Mouse (Mus musculus) neural tube, embryonic 14.5 days (tissue): ENCODE measurements around the gene Ddah1. TPM values are rescaled to one million over a fixed set of nuclear protein-coding genes. Genes with fewer than 3 reads are reported as not detected.

Experiments used
- ATAC-seq: fragments of 200-750 bp; cut with Nextera tagmentation; 2 replicates; pipeline ENCODE4 v1.8.0; 2017; ENCODE audit warnings: low read depth, mild to moderate bottlenecking, moderate TSS enrichment, moderate library complexity
- H3K27ac ChIP-seq: fragments of 300-500 bp; sonication (generic); 2 replicates; pipeline ENCODE4 v1.5.1; 2014; ENCODE audit warnings: low read depth, mild to moderate bottlenecking, control low read depth, low read length, moderate library complexity, mixed read lengths
- H3K27me3 ChIP-seq: fragments of 300-500 bp; sonication (generic); 2 replicates; pipeline ENCODE4 v1.6.1; 2014; ENCODE audit warnings: low read length; ENCODE audit not compliant: control insufficient read depth, insufficient read depth
- H3K36me3 ChIP-seq: fragments of 300-500 bp; sonication (generic); 2 replicates; pipeline ENCODE4 v1.6.1; 2014; ENCODE audit warnings: low read length, mixed read lengths; ENCODE audit not compliant: control insufficient read depth, insufficient read depth
- H3K4me1 ChIP-seq: fragments of 300-500 bp; sonication (generic); 2 replicates; pipeline ENCODE4 v1.6.1; 2014; ENCODE audit warnings: low read length; ENCODE audit not compliant: control insufficient read depth, insufficient read depth
- H3K4me2 ChIP-seq: fragments of 300-500 bp; sonication (generic); 2 replicates; pipeline ENCODE4 v1.6.1; 2014; ENCODE audit warnings: mild to moderate bottlenecking, low read depth, low read length, control low read depth
- H3K4me3 ChIP-seq: fragments of 300-500 bp; sonication (generic); 2 replicates; pipeline ENCODE4 v1.5.1; 2014; ENCODE audit warnings: low read depth, low read length, control low read depth, mixed read lengths
- H3K9ac ChIP-seq: fragments of 300-500 bp; sonication (generic); replicated peaks from 2 replicates; pipeline ENCODE4 v1.6.1; 2014; ENCODE audit warnings: low read depth, mild to moderate bottlenecking, control low read depth, low read length, mixed read lengths
- H3K9me3 ChIP-seq: fragments of 300-500 bp; sonication (generic); 2 replicates; pipeline ENCODE4 v1.6.1; 2016; ENCODE audit warnings: low read length; ENCODE audit not compliant: control insufficient read depth
- WGBS: fragments of 180-500 bp; shearing (Covaris S2); extraction: QIAGEN DNeasy Blood & Tissue Kit; methylation state at CpG from one replicate; pipeline ENCODE4 v1.1.7; 2014; 5-methylcytosine and 5-hydroxymethylcytosine counted together
- polyA plus RNA-seq: library from polyadenylated mRNA; unstranded; fragments of >200 nt; fragmentation: Nextera tagmentation; extraction: Ambion mirVana; gene quantifications from 2 replicates; pipeline ENCODE4 v1.2.1, GENCODE M21; 2014

Ddah1 gene
- polyA plus RNA-seq, 1 experiment from 2014 or later: 98.8 TPM

DNA sequence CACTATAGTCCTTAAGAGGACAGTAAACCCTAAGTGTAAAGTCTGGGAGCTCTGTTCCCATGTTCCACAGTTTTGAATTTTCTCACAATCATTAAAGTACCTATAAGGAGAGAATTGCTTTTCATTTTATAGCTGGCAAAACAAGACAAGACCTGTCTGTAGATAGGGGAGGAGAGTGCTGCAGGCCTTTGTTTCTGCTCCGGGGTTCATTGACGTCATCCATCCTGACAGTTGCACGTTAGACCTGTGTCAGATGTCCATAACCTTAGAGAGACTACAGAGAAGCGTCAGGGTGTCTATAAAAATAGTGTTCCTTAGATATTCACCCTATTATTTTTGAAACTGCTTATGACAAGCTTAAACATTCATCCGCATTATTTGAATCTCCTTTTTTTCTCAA is 167.0 kb downstream of the Ddah1 start:
- WGBS: 67% methylated on average over 5 of the region's 5 CpGs
- H3K4me2 ChIP-seq: peak overlapping the region; percentile 73
- no peak overlapping the region for H3K9ac ChIP-seq
- no peak for ATAC-seq
- no peak overlapping the region for H3K27ac ChIP-seq
- H3K4me3 ChIP-seq: peak overlapping the region; percentile 67; the same call in 1 of the 2 replicates
- H3K4me1 ChIP-seq: peaks cover 11% of the 10 kb centered on the region; the same call in 1 of the 2 replicates
- H3K27me3 ChIP-seq: no peaks in the 10 kb centered on the region
- no peaks in the 10 kb centered on the region for H3K36me3 ChIP-seq
- no peaks in the 10 kb centered on the region for H3K9me3 ChIP-seq

GRCm38 (mm10) chr3:145929525-145930400 is 171.3 kb downstream of the Ddah1 start:
- ATAC-seq: no peak
- Histone ChIP-seq H3K27me3 (no peaks in the 10 kb centered on the region), H3K4me2 (no peak overlapping the region), H3K9ac (no peak overlapping the region), H3K27ac (no peak overlapping the region), H3K4me3 (no peak overlapping the region), H3K9me3 (no peaks in the 10 kb centered on the region), H3K4me1 (peaks cover 11% of the 10 kb centered on the region; the same call in 1 of the 2 replicates), H3K36me3 (peaks cover 3% of the 10 kb centered on the region)
- WGBS: 72% methylated on average over 7 of the region's 7 CpGs

GRCm38 (mm10) chr3:145933845-145934244 is 175.4 kb downstream of the Ddah1 start:
- no peaks in the 10 kb centered on the region; the same call in 1 of the 2 replicates for H3K27me3 ChIP-seq
- peaks cover 2% of the 10 kb centered on the region for H3K4me1 ChIP-seq
- H3K4me3 ChIP-seq: no peak overlapping the region
- H3K36me3 ChIP-seq: peaks cover 3% of the 10 kb centered on the region
- no peak overlapping the region for H3K4me2 ChIP-seq
- H3K27ac ChIP-seq: no peak overlapping the region
- no peak for ATAC-seq
- H3K9me3 ChIP-seq: no peaks in the 10 kb centered on the region
- 94% methylated on average over 9 of the region's 9 CpGs for WGBS
- no peak overlapping the region for H3K9ac ChIP-seq

DNA sequence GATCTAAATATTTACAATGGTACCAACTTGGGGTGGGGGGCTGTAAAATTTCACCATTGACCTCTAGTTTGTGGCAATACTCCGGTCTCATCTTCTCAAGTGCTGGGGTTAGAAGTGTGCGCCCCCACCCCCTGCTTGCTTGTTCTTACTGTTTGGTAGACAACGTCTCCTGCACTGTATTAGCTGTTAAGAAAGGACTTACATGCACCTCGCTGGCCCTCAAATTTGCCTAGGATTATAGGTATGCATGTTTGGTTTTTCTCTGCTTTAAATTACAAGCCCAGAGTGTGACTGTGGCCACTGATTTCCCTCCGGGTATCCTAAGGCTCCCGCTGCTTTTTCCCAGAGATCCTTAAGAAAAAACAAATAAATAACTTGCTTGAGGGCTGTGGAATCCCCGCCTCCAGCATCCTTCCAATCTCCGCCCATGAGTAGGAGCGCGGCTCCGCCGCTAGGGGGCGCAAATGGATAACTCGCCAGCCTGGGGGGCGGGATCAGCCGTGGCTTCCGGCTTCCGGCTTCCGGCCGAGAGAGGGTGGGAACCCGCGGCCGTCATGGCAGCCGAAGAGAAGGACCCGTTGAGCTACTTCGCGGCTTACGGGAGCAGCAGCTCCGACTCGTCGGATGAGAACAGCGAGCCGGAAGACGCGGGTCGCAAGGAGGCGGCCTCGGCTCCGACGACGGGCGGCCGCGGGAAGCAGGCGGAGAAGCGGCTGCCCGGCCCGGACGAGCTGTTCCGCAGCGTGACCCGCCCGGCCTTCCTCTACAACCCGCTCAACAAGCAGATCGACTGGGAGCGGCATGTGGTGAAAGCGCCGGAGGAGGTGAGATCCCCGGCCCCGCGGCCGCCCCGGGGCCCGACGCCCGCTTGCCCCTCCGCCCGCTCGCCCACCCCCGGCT is 179.3 kb downstream of the Ddah1 start, which contains the start of gene 2410004B18Rik:
Gene 2410004B18Rik, plus strand, starts transcription at position 510 of the 900 bp plus-strand sequence.
- Histone ChIP-seq H3K9ac (peak within 1 kb of the TSS; percentile 91), H3K4me1 (peaks cover 14% of the 10 kb centered on the region), H3K4me3 (peak within 1 kb of the TSS; percentile 98), H3K27ac (peak within 1 kb of the TSS; percentile 52; the same call in 1 of the 2 replicates), H3K4me2 (peak within 1 kb of the TSS; percentile 72), H3K9me3 (no peaks in the 10 kb centered on the region), H3K36me3 (no peaks in the 10 kb centered on the region; the same call in 1 of the 2 replicates), H3K27me3 (no peaks in the 10 kb centered on the region; the same call in 1 of the 2 replicates)
- 1% methylated on average over 63 of the region's 70 CpGs for WGBS
- ATAC-seq: peak; percentile 96

GRCm38 (mm10) chr3:145938405-145939349 is 180.2 kb downstream of the Ddah1 start:
- H3K9ac ChIP-seq: peak overlapping the region; percentile 91
- ATAC-seq: peak; percentile 49
- H3K4me3 ChIP-seq: peak overlapping the region; percentile 98
- peaks cover 14% of the 10 kb centered on the region for H3K4me1 ChIP-seq
- H3K9me3 ChIP-seq: no peaks in the 10 kb centered on the region
- WGBS: 19% methylated on average over 49 of the region's 50 CpGs
- H3K27ac ChIP-seq: peak overlapping the region; percentile 52; the same call in 1 of the 2 replicates
- H3K36me3 ChIP-seq: peaks cover 5% of the 10 kb centered on the region
- H3K4me2 ChIP-seq: peak overlapping the region; percentile 72
- no peaks in the 10 kb centered on the region; the same call in 1 of the 2 replicates for H3K27me3 ChIP-seq

DNA sequence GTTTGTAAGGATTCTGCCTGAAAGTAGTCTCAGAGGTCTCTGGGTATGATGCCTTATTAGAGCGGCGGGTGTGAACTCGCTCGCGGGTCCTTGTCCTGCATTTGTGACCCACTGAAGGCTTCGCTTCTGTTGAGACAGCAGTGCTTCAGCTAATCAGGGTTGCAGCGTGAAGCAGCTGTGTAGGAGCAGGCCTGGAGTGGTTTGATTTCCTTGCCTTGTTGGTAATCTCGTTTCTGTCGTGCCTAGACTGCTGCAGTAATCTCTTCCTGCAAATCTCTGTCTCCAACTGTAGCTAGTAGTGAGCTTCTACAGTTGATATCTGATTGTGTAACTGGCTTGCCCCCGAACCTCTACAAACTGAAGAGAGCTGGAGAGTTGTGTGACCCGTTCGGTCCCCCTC is 180.9 kb downstream of the Ddah1 start:
- no peak overlapping the region for H3K9ac ChIP-seq
- no peak for ATAC-seq
- no peak overlapping the region for H3K27ac ChIP-seq
- no peaks in the 10 kb centered on the region for H3K9me3 ChIP-seq
- no peak overlapping the region for H3K4me3 ChIP-seq
- 87% methylated on average over 12 of the region's 12 CpGs for WGBS
- H3K4me1 ChIP-seq: peaks cover 14% of the 10 kb centered on the region
- peaks cover 7% of the 10 kb centered on the region for H3K36me3 ChIP-seq
- no peaks in the 10 kb centered on the region; the same call in 1 of the 2 replicates for H3K27me3 ChIP-seq
- H3K4me2 ChIP-seq: peak overlapping the region; percentile 72

GRCm38 (mm10) chr3:145939971-145940370 is 181.5 kb downstream of the Ddah1 start:
- peaks cover 14% of the 10 kb centered on the region for H3K4me1 ChIP-seq
- H3K27ac ChIP-seq: no peak overlapping the region
- H3K9ac ChIP-seq: no peak overlapping the region
- H3K27me3 ChIP-seq: no peaks in the 10 kb centered on the region; the same call in 1 of the 2 replicates
- H3K9me3 ChIP-seq: no peaks in the 10 kb centered on the region
- no peak for ATAC-seq
- 83% methylated on average over 4 of the region's 4 CpGs for WGBS
- no peak overlapping the region for H3K4me2 ChIP-seq
- no peak overlapping the region for H3K4me3 ChIP-seq
- H3K36me3 ChIP-seq: peaks cover 10% of the 10 kb centered on the region

- peaks cover 10% of the 10 kb centered on the region for H3K36me3 ChIP-seq
- no peaks in the 10 kb centered on the region; the same call in 1 of the 2 replicates for H3K27me3 ChIP-seq
- no peak overlapping the region for H3K9ac ChIP-seq
- H3K27ac ChIP-seq: no peak overlapping the region
- 23% methylated on average over 3 of the region's 3 CpGs for WGBS
- peaks cover 14% of the 10 kb centered on the region for H3K4me1 ChIP-seq
- ATAC-seq: no peak
- no peaks in the 10 kb centered on the region for H3K9me3 ChIP-seq
- H3K4me3 ChIP-seq: no peak overlapping the region
- no peak overlapping the region for H3K4me2 ChIP-seq
These were observed 183.5 kb downstream of the Ddah1 start for GRCm38 (mm10) chr3:145941971-145942370.
